In genomic region chr17:25831451-25832281, GRCm38 (mm10) we compare ENCODE assay signal across 8 mouse cellular contexts. TPM values are rescaled to one million over a fixed set of nuclear protein-coding genes. Genes with fewer than 3 reads are reported as not detected.
A peak's percentile ranks its signal among the peaks of the same experiment; 100 is the strongest.
DNase-seq lines count a peak whose midpoint lies in the region; ATAC-seq and TF ChIP-seq lines count a peak whose summit lies in the region.

No protein-coding gene starts in this region.

- H3K4me2 ChIP-seq in embryonic facial prominence, embryonic 15.5 days (replicated peaks) = peak overlapping the region; percentile 93
- peak overlapping the region; percentile 98 for H3K4me2 ChIP-seq in intestine, embryonic 16.5 days (ENCODE audit: low read depth, low read length)
- peak overlapping the region; percentile 96 for H3K4me2 ChIP-seq in midbrain, embryonic 12.5 days (replicated peaks)

- H3K9ac ChIP-seq in ES-Bruce4 (ENCODE audit: low read depth, poor library complexity, severe bottlenecking) = peak overlapping the region; percentile 86
- H3K9ac ChIP-seq in embryonic facial prominence, embryonic 15.5 days = peak overlapping the region; percentile 87
- peak overlapping the region; percentile 90 for H3K9ac ChIP-seq in intestine, embryonic 16.5 days (ENCODE audit: low read depth, low read length)
- peak overlapping the region; percentile 84 for H3K9ac ChIP-seq in midbrain, embryonic 12.5 days (replicated peaks)

- TF ChIP-seq EP300 in ES-Bruce4 (IDR thresholded peaks at IDR 0.05; ENCODE audit: insufficient read depth, low read depth, low read length) = no peak

- 53% methylated on average over 21 of the region's 21 CpGs for WGBS in embryonic facial prominence, embryonic 15.5 days
- 45% methylated on average over 21 of the region's 21 CpGs for WGBS in intestine, embryonic 16.5 days
- WGBS in midbrain, embryonic 12.5 days = 64% methylated on average over 21 of the region's 21 CpGs

- DNase-seq in adrenal gland, adult 2 months = peak; percentile 82
- DNase-seq in adrenal gland, adult 18-20 months (ENCODE audit: low spot score in 2 of 2) = no peak
- no peak for DNase-seq in thymus, postnatal 10 days (ENCODE audit: low spot score in 2 of 2)
- no peak for DNase-seq in urinary bladder, postnatal 36 days (ENCODE audit: low spot score in 2 of 2)

- no peak for TF ChIP-seq CTCF in ES-Bruce4 (IDR thresholded peaks at IDR 0.05; ENCODE audit: low read depth, low read length)

- peaks cover 16% of the 10 kb centered on the region for H3K36me3 ChIP-seq in ES-Bruce4 (ENCODE audit: control insufficient read depth, insufficient read depth, low read length, poor library complexity, severe bottlenecking)
- peaks cover 39% of the 10 kb centered on the region for H3K36me3 ChIP-seq in embryonic facial prominence, embryonic 15.5 days
- H3K36me3 ChIP-seq in intestine, embryonic 16.5 days (ENCODE audit: control insufficient read depth, insufficient read depth, low read length) = peaks cover 10% of the 10 kb centered on the region
- peaks cover 39% of the 10 kb centered on the region for H3K36me3 ChIP-seq in midbrain, embryonic 12.5 days

- H3K9me3 ChIP-seq in ES-Bruce4 (replicated peaks; ENCODE audit: control insufficient read depth, insufficient read depth, low read length, poor library complexity, severe bottlenecking) = no peaks in the 10 kb centered on the region
- no peaks in the 10 kb centered on the region for H3K9me3 ChIP-seq in embryonic facial prominence, embryonic 15.5 days (replicated peaks)
- no peaks in the 10 kb centered on the region for H3K9me3 ChIP-seq in intestine, embryonic 16.5 days (ENCODE audit: control insufficient read depth, low read length)
- H3K9me3 ChIP-seq in midbrain, embryonic 12.5 days = no peaks in the 10 kb centered on the region

- H3K27me3 ChIP-seq in ES-Bruce4 (ENCODE audit: control insufficient read depth, insufficient read depth, low read length, poor library complexity, severe bottlenecking) = no peaks in the 10 kb centered on the region
- H3K27me3 ChIP-seq in embryonic facial prominence, embryonic 15.5 days = no peaks in the 10 kb centered on the region
- no peaks in the 10 kb centered on the region for H3K27me3 ChIP-seq in intestine, embryonic 16.5 days (replicated peaks; ENCODE audit: control insufficient read depth, insufficient read depth, low read length)
- H3K27me3 ChIP-seq in midbrain, embryonic 12.5 days = no peaks in the 10 kb centered on the region

- no peak for TF ChIP-seq POLR2A in ES-Bruce4 (IDR thresholded peaks at IDR 0.05; ENCODE audit: insufficient read depth, low read length)

- H3K4me3 ChIP-seq in ES-Bruce4 (ENCODE audit: low read depth, low read length) = peak overlapping the region; percentile 82
- peak overlapping the region; percentile 86 for H3K4me3 ChIP-seq in embryonic facial prominence, embryonic 15.5 days (replicated peaks)
- peak overlapping the region; percentile 85 for H3K4me3 ChIP-seq in intestine, embryonic 16.5 days (ENCODE audit: low read length)
- H3K4me3 ChIP-seq in midbrain, embryonic 12.5 days = peak overlapping the region; percentile 77

- H3K4me1 ChIP-seq in ES-Bruce4 (ENCODE audit: control insufficient read depth, insufficient read depth, low read length) = peaks cover 4% of the 10 kb centered on the region
- peaks cover 78% of the 10 kb centered on the region for H3K4me1 ChIP-seq in embryonic facial prominence, embryonic 15.5 days
- H3K4me1 ChIP-seq in intestine, embryonic 16.5 days (ENCODE audit: control insufficient read depth, insufficient read depth, low read length) = peaks cover 61% of the 10 kb centered on the region
- H3K4me1 ChIP-seq in midbrain, embryonic 12.5 days = peaks cover 71% of the 10 kb centered on the region

- no peak for ATAC-seq in embryonic facial prominence, embryonic 15.5 days (ENCODE audit: insufficient number of reproducible peaks, low FRiP score, low TSS enrichment, low read depth)
- no peak for ATAC-seq in intestine, embryonic 16.5 days
- no peak for ATAC-seq in midbrain, embryonic 12.5 days (ENCODE audit: low FRiP score, low read depth)

- no peak overlapping the region for H3K27ac ChIP-seq in ES-Bruce4 (ENCODE audit: insufficient read depth, low read length)
- H3K27ac ChIP-seq in embryonic facial prominence, embryonic 15.5 days (replicated peaks) = peak overlapping the region; percentile 97
- H3K27ac ChIP-seq in intestine, embryonic 16.5 days (ENCODE audit: low read length) = peak overlapping the region; percentile 93
- peak overlapping the region; percentile 4; the same call in 1 of the 2 replicates for H3K27ac ChIP-seq in midbrain, embryonic 12.5 days (replicated peaks)

RNA-seq across cellular contexts. Expression of gene Stub1, which starts 1.5 kb away (rescaled TPM):
- 100 to 1,000 TPM; 149 to 184 TPM for total RNA-seq in adrenal gland, adult 2 months (2021)
- polyA plus RNA-seq in adrenal gland, adult 2 months (2012; rRNA removed) = 224 and 236 TPM in 2 replicates
- total RNA-seq in adrenal gland, adult 18-20 months (2021) = 100 to 1,000 TPM; 142 to 175 TPM
- 97.8 and 103 TPM in 2 replicates for polyA plus RNA-seq in ES-Bruce4 (2011; ENCODE audit: insufficient read depth, insufficient read length, low read depth, missing spikeins)
- polyA plus RNA-seq in embryonic facial prominence, embryonic 15.5 days (2015; fragmentation: Nextera tagmentation; extraction: Ambion mirVana) = 343 and 364 TPM in 2 replicates
- polyA plus RNA-seq in intestine, embryonic 16.5 days (2015; fragmentation: Nextera tagmentation; extraction: Ambion mirVana) = 303 and 321 TPM in 2 replicates
- polyA plus RNA-seq in midbrain, embryonic 12.5 days (2016; fragmentation: Nextera tagmentation; extraction: Ambion mirVana) = 277 and 283 TPM in 2 replicates

RNA-seq across cellular contexts. Expression of gene Jmjd8, which starts 3.0 kb away (rescaled TPM):
- total RNA-seq in adrenal gland, adult 2 months (2021) = 100 to 1,000 TPM in 1 of 2 experiments, 10 to 100 TPM in 1; 99.4 to 111 TPM
- 99.1 and 121 TPM in 2 replicates for polyA plus RNA-seq in adrenal gland, adult 2 months (2012; rRNA removed)
- total RNA-seq in adrenal gland, adult 18-20 months (2021) = 100 to 1,000 TPM in 1 of 2 experiments, 10 to 100 TPM in 1; 89.7 to 107 TPM
- polyA plus RNA-seq in ES-Bruce4 (2011; ENCODE audit: insufficient read depth, insufficient read length, low read depth, missing spikeins) = 13.2 and 16.7 TPM in 2 replicates
- polyA plus RNA-seq in embryonic facial prominence, embryonic 15.5 days (2015; fragmentation: Nextera tagmentation; extraction: Ambion mirVana) = 44.9 and 46.2 TPM in 2 replicates
- 50.1 and 50.9 TPM in 2 replicates for polyA plus RNA-seq in intestine, embryonic 16.5 days (2015; fragmentation: Nextera tagmentation; extraction: Ambion mirVana)
- polyA plus RNA-seq in midbrain, embryonic 12.5 days (2016; fragmentation: Nextera tagmentation; extraction: Ambion mirVana) = 70.7 and 71.1 TPM in 2 replicates

RNA-seq across cellular contexts. Expression of gene Rhbdl1, which starts 5.4 kb away (rescaled TPM):
- 10 to 100 TPM in 1 of 2 experiments, 1 to 10 TPM in 1; 9.8 to 47.1 TPM for total RNA-seq in adrenal gland, adult 2 months (2021)
- 88.1 and 142 TPM in 2 replicates for polyA plus RNA-seq in adrenal gland, adult 2 months (2012; rRNA removed)
- 10 to 100 TPM; 13.6 to 18.4 TPM for total RNA-seq in adrenal gland, adult 18-20 months (2021)
- not detected in 2 replicates for polyA plus RNA-seq in ES-Bruce4 (2011; ENCODE audit: insufficient read depth, insufficient read length, low read depth, missing spikeins)
- 2.7 and 3.2 TPM in 2 replicates for polyA plus RNA-seq in embryonic facial prominence, embryonic 15.5 days (2015; fragmentation: Nextera tagmentation; extraction: Ambion mirVana)
- 1.6 and 2.0 TPM in 2 replicates for polyA plus RNA-seq in intestine, embryonic 16.5 days (2015; fragmentation: Nextera tagmentation; extraction: Ambion mirVana)
- polyA plus RNA-seq in midbrain, embryonic 12.5 days (2016; fragmentation: Nextera tagmentation; extraction: Ambion mirVana) = 5.8 and 6.0 TPM in 2 replicates

RNA-seq across cellular contexts. Expression of gene Wdr24, which starts 8.2 kb away (rescaled TPM):
- total RNA-seq in adrenal gland, adult 2 months (2021) = 10 to 100 TPM; 19.1 to 20.8 TPM
- 29.5 and 38.3 TPM in 2 replicates for polyA plus RNA-seq in adrenal gland, adult 2 months (2012; rRNA removed)
- 10 to 100 TPM; 15.7 to 20.2 TPM for total RNA-seq in adrenal gland, adult 18-20 months (2021)
- polyA plus RNA-seq in ES-Bruce4 (2011; ENCODE audit: insufficient read depth, insufficient read length, low read depth, missing spikeins) = 19.8 and 20.7 TPM in 2 replicates
- 24.7 and 27.1 TPM in 2 replicates for polyA plus RNA-seq in embryonic facial prominence, embryonic 15.5 days (2015; fragmentation: Nextera tagmentation; extraction: Ambion mirVana)
- 23.4 and 25.5 TPM in 2 replicates for polyA plus RNA-seq in intestine, embryonic 16.5 days (2015; fragmentation: Nextera tagmentation; extraction: Ambion mirVana)
- polyA plus RNA-seq in midbrain, embryonic 12.5 days (2016; fragmentation: Nextera tagmentation; extraction: Ambion mirVana) = 28.3 and 28.5 TPM in 2 replicates

RNA-seq across cellular contexts. Expression of gene Gm20683, which starts 9.9 kb away (rescaled TPM):
- 10 to 100 TPM; 14.0 to 16.3 TPM for total RNA-seq in adrenal gland, adult 2 months (2021)
- 192 and 239 TPM in 2 replicates for polyA plus RNA-seq in adrenal gland, adult 2 months (2012; rRNA removed)
- 10 to 100 TPM in 1 of 2 experiments, 1 to 10 TPM in 1; 9.3 to 13.1 TPM for total RNA-seq in adrenal gland, adult 18-20 months (2021)
- polyA plus RNA-seq in ES-Bruce4 (2011; ENCODE audit: insufficient read depth, insufficient read length, low read depth, missing spikeins) = 1.4 and 2.3 TPM in 2 replicates
- 2.5 and 3.5 TPM in 2 replicates for polyA plus RNA-seq in embryonic facial prominence, embryonic 15.5 days (2015; fragmentation: Nextera tagmentation; extraction: Ambion mirVana)
- 1.4 and 2.3 TPM in 2 replicates for polyA plus RNA-seq in intestine, embryonic 16.5 days (2015; fragmentation: Nextera tagmentation; extraction: Ambion mirVana)
- polyA plus RNA-seq in midbrain, embryonic 12.5 days (2016; fragmentation: Nextera tagmentation; extraction: Ambion mirVana) = 2.5 and 3.7 TPM in 2 replicates

Comparison
In these comparisons a context has a peak if more than half of its experiments do, and no peak if none do; other contexts are left out.
1. RNA of gene Rhbdl1, which starts 5.4 kb away (polyA plus RNA-seq): 88.1 to 142 TPM in adrenal gland, adult 2 months; 5.8 to 6.0 TPM in midbrain, embryonic 12.5 days, 2.7 to 3.2 TPM in embryonic facial prominence, embryonic 15.5 days, 1.6 to 2.0 TPM in intestine, embryonic 16.5 days and not detected in ES-Bruce4; every median in the first group is over 10 times any median in the second.
2. Peak in every context shown above with its lines, with median percentiles within 50 percentile points of each other: H3K4me3 ChIP-seq, H3K9ac ChIP-seq and H3K4me2 ChIP-seq.